8 mouse cellular contexts compared by ENCODE assay signal in the genomic region with DNA sequence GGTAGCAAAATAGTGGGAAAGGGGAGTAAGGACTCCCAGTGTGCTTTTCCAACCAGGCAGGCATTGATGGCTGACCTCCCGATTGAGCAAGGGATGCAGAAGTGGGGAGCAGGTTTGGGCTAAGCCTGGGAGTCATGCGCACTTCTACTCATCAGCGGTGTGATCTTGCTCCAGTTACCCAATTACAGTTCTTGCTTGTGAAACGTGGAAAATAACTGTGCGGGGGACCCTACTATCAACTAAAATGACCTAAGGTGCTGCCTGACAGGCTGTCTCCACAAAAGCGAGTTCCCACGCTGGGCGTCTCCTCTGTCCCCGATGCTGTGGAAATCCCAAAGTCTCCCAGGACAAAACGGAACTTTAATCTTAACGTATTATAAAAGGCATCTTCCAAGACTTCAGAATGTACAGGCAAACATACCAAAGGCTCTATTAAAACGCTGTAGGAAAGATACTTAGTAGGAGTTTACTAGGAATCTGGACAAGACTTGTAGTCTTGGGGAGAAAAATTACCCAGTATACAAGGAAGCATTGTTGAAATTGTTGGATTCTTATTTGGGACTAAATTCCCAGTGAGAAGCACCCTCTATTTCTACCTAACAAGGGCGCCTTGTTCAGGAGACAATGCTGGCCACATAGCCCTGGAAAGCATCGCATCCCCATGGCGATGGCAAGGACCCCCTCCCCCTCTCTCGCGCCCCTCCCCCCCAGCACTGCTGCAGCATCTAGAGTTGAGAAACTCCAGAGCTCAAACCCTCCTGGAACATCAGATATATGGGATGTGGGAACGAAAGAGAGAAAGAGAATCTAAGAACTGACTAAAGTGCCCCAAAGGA.
DNase-seq lines count a peak whose midpoint lies in the region; ATAC-seq and TF ChIP-seq lines count a peak whose summit lies in the region.

No protein-coding gene starts in this region.

- no peaks in the 10 kb centered on the region for H3K27me3 ChIP-seq in kidney, postnatal 0 days (ENCODE audit: insufficient read depth, low read length)
- no peaks in the 10 kb centered on the region for H3K27me3 ChIP-seq in embryonic facial prominence, embryonic 14.5 days (replicated peaks; ENCODE audit: control insufficient read depth, insufficient read depth, low read length)
- no peaks in the 10 kb centered on the region for H3K27me3 ChIP-seq in hindbrain, embryonic 15.5 days
- H3K27me3 ChIP-seq in limb, embryonic 14.5 days (ENCODE audit: control insufficient read depth, insufficient read depth, low read length) = no peaks in the 10 kb centered on the region
- H3K27me3 ChIP-seq in myocyte (ENCODE audit: control insufficient read depth, insufficient read depth, insufficient read length) = no peaks in the 10 kb centered on the region

- no peak overlapping the region for H3K9ac ChIP-seq in kidney, postnatal 0 days (ENCODE audit: low read depth, low read length)
- peak overlapping the region; percentile 55 for H3K9ac ChIP-seq in embryonic facial prominence, embryonic 14.5 days (ENCODE audit: low read depth, low read length)
- H3K9ac ChIP-seq in hindbrain, embryonic 15.5 days = peak overlapping the region; percentile 1; the same call in 1 of the 2 replicates
- H3K9ac ChIP-seq in limb, embryonic 14.5 days (ENCODE audit: low read depth, low read length, severe bottlenecking) = no peak overlapping the region; the same call in 1 of the 2 replicates

- no peak overlapping the region for H3ac ChIP-seq in myocyte (ENCODE audit: control insufficient read depth, insufficient read length)

- peak overlapping the region; percentile 18 for H3K4me3 ChIP-seq in kidney, postnatal 0 days (replicated peaks; ENCODE audit: low read depth, low read length)
- peak overlapping the region; percentile 43 for H3K4me3 ChIP-seq in embryonic facial prominence, embryonic 14.5 days (ENCODE audit: low read depth, low read length)
- peak overlapping the region; percentile 32 for H3K4me3 ChIP-seq in hindbrain, embryonic 15.5 days
- H3K4me3 ChIP-seq in limb, embryonic 14.5 days (replicated peaks; ENCODE audit: low read length) = peak overlapping the region; percentile 26
- no peak overlapping the region for H3K4me3 ChIP-seq in myocyte

- no peaks in the 10 kb centered on the region for H3K36me3 ChIP-seq in kidney, postnatal 0 days (ENCODE audit: insufficient read depth, low read length)
- H3K36me3 ChIP-seq in embryonic facial prominence, embryonic 14.5 days (ENCODE audit: control insufficient read depth, insufficient read depth, low read length) = no peaks in the 10 kb centered on the region
- H3K36me3 ChIP-seq in hindbrain, embryonic 15.5 days = no peaks in the 10 kb centered on the region
- no peaks in the 10 kb centered on the region for H3K36me3 ChIP-seq in limb, embryonic 14.5 days (ENCODE audit: control insufficient read depth, insufficient read depth, low read length)
- H3K36me3 ChIP-seq in myocyte (ENCODE audit: control insufficient read depth, insufficient read depth) = no peaks in the 10 kb centered on the region

- no peak for ATAC-seq in kidney, postnatal 0 days (replicated peaks; ENCODE audit: low FRiP score, low read depth)
- ATAC-seq in embryonic facial prominence, embryonic 14.5 days (ENCODE audit: low read depth) = peak; percentile 68; the same call in 1 of the 2 replicates
- ATAC-seq in hindbrain, embryonic 15.5 days (ENCODE audit: low FRiP score, low read depth) = peak; percentile 88
- ATAC-seq in limb, embryonic 14.5 days (ENCODE audit: low FRiP score, low read depth) = peak; percentile 30; the same call in 1 of the 2 replicates

- no peak for TF ChIP-seq CTCF in kidney, postnatal 0 days (IDR thresholded peaks at IDR 0.05; ENCODE audit: low read depth)

- H3K4me2 ChIP-seq in kidney, postnatal 0 days (ENCODE audit: low read length) = peak overlapping the region; percentile 57
- H3K4me2 ChIP-seq in embryonic facial prominence, embryonic 14.5 days (ENCODE audit: low read depth, low read length) = peak overlapping the region; percentile 80
- H3K4me2 ChIP-seq in hindbrain, embryonic 15.5 days = peak overlapping the region; percentile 60
- H3K4me2 ChIP-seq in limb, embryonic 14.5 days (replicated peaks; ENCODE audit: low read depth, low read length, severe bottlenecking) = peak overlapping the region; percentile 50
- peak overlapping the region; percentile 72 for H3K4me2 ChIP-seq in myocyte (ENCODE audit: low read depth)

- H3K79me2 ChIP-seq in myocyte (ENCODE audit: control insufficient read depth, insufficient read depth) = no peaks in the 10 kb centered on the region

- 30% methylated on average over 18 of the region's 18 CpGs for WGBS in kidney, postnatal 0 days
- 10% methylated on average over 18 of the region's 18 CpGs for WGBS in embryonic facial prominence, embryonic 14.5 days
- 3% methylated on average over 18 of the region's 18 CpGs for WGBS in hindbrain, embryonic 15.5 days
- WGBS in limb, embryonic 14.5 days = 21% methylated on average over 18 of the region's 18 CpGs

- no peaks in the 10 kb centered on the region for H3K4me1 ChIP-seq in kidney, postnatal 0 days (replicated peaks; ENCODE audit: insufficient read depth, low read length)
- H3K4me1 ChIP-seq in embryonic facial prominence, embryonic 14.5 days (ENCODE audit: control insufficient read depth, insufficient read depth, low read length) = no peaks in the 10 kb centered on the region
- peaks cover 11% of the 10 kb centered on the region for H3K4me1 ChIP-seq in hindbrain, embryonic 15.5 days (replicated peaks)
- peaks cover 4% of the 10 kb centered on the region; the same call in 1 of the 2 replicates for H3K4me1 ChIP-seq in limb, embryonic 14.5 days (ENCODE audit: control insufficient read depth, insufficient read depth, low read length)

- H3K9me3 ChIP-seq in kidney, postnatal 0 days (replicated peaks; ENCODE audit: low read length) = no peaks in the 10 kb centered on the region
- H3K9me3 ChIP-seq in embryonic facial prominence, embryonic 14.5 days (ENCODE audit: control insufficient read depth, low read length) = no peaks in the 10 kb centered on the region
- no peaks in the 10 kb centered on the region for H3K9me3 ChIP-seq in hindbrain, embryonic 15.5 days
- no peaks in the 10 kb centered on the region for H3K9me3 ChIP-seq in limb, embryonic 14.5 days (ENCODE audit: control insufficient read depth, low read length)

- no peak for DNase-seq in kidney, postnatal 0 days (ENCODE audit: low spot score)
- DNase-seq in kidney, postnatal 4 days = no peak
- peak; percentile 32 for DNase-seq in embryonic facial prominence, embryonic 14.5 days (ENCODE audit: low spot score)
- DNase-seq in limb, embryonic 14.5 days (ENCODE audit: low spot score) = peak; percentile 16
- no peak for DNase-seq in urinary bladder, postnatal 10 days (ENCODE audit: low spot score)
- no peak for DNase-seq in gastrocnemius, postnatal 25 days

- H3K27ac ChIP-seq in kidney, postnatal 0 days = no peak overlapping the region
- H3K27ac ChIP-seq in embryonic facial prominence, embryonic 14.5 days (replicated peaks; ENCODE audit: low read depth, low read length) = no peak overlapping the region
- H3K27ac ChIP-seq in hindbrain, embryonic 15.5 days (replicated peaks) = peak overlapping the region; percentile 75
- no peak overlapping the region for H3K27ac ChIP-seq in limb, embryonic 14.5 days (replicated peaks; ENCODE audit: low read depth, low read length)

- TF ChIP-seq POLR2A in limb, embryonic 14.5 days (IDR thresholded peaks at IDR 0.05; ENCODE audit: borderline replicate concordance, extremely low read depth, insufficient read depth, insufficient read length) = no peak
- no peak for TF ChIP-seq POLR2A in myocyte (IDR thresholded peaks at IDR 0.05; ENCODE audit: insufficient read length, low read depth)

TF ChIP-seq in myocyte, 11 proteins besides CTCF, POLR2A, EP300 and RAD21:
- no peak for TF ChIP-seq USF1 (IDR thresholded peaks at IDR 0.05; ENCODE audit: low read depth)
- TF ChIP-seq REST (IDR thresholded peaks at IDR 0.05; ENCODE audit: insufficient read depth, insufficient read length) = no peak
- no peak for TF ChIP-seq SRF (IDR thresholded peaks at IDR 0.05; ENCODE audit: control insufficient read depth, insufficient read length, low read depth)
- TF ChIP-seq MAX (IDR thresholded peaks at IDR 0.05; ENCODE audit: low read depth) = no peak
- TF ChIP-seq CEBPB (IDR thresholded peaks at IDR 0.05; ENCODE audit: insufficient read depth, poor library complexity, severe bottlenecking) = no peak
- TF ChIP-seq TCF12 (IDR thresholded peaks at IDR 0.05; ENCODE audit: insufficient read depth, poor library complexity, severe bottlenecking) = no peak
- TF ChIP-seq TCF3 (IDR thresholded peaks at IDR 0.05; ENCODE audit: insufficient read length, low read depth) = no peak
- TF ChIP-seq MYOD1 (IDR thresholded peaks at IDR 0.05; ENCODE audit: control insufficient read depth in 1 of 3, insufficient read length in 2 of 3, low read depth in 2 of 3) = no peak
- TF ChIP-seq MYOG (IDR thresholded peaks at IDR 0.05; ENCODE audit: control insufficient read depth in 1 of 3, insufficient read depth in 1 of 3, insufficient read length in 2 of 3, low read depth in 2 of 3) = no peak
- TF ChIP-seq POLR2AphosphoS2 (IDR thresholded peaks at IDR 0.05; ENCODE audit: insufficient read length, low read depth) = no peak
- TF ChIP-seq E2F4 (IDR thresholded peaks at IDR 0.05; ENCODE audit: insufficient read depth) = no peak

Comparison
In these comparisons a context has a peak if more than half of its experiments do, and no peak if none do; other contexts are left out.
1. DNase-seq: peak in embryonic facial prominence, embryonic 14.5 days (single experiment) and limb, embryonic 14.5 days (single experiment); none in kidney, postnatal 0 days (single experiment), kidney, postnatal 4 days (0 of 2), urinary bladder, postnatal 10 days (single experiment) and gastrocnemius, postnatal 25 days (single experiment).
2. H3K9ac ChIP-seq: peak in embryonic facial prominence, embryonic 14.5 days (single experiment) and hindbrain, embryonic 15.5 days (single experiment); none in kidney, postnatal 0 days (single experiment) and limb, embryonic 14.5 days (single experiment).
3. Peak in every context shown above with its lines, with median percentiles within 50 percentile points of each other: H3K4me2 ChIP-seq.